Mouse (Mus musculus) heart, embryonic 11.5 days (tissue): ENCODE data around the gene Nsmce1. TPM values are rescaled to one million over a fixed set of nuclear protein-coding genes. Genes with fewer than 3 reads are reported as not detected.

Experiments used
- ATAC-seq: fragments of 200-750 bp; cut with Nextera tagmentation; replicated peaks from 2 replicates; pipeline ENCODE4 v1.8.0; 2017; ENCODE audit warnings: moderate library complexity; ENCODE audit not compliant: insufficient number of reproducible peaks, low FRiP score, low TSS enrichment
- H3K27ac ChIP-seq: fragments of 300-500 bp; sonication (generic); 2 replicates; pipeline ENCODE4 v1.5.1; 2014; ENCODE audit warnings: mild to moderate bottlenecking, low read depth, low read length
- H3K27me3 ChIP-seq: fragments of 300-500 bp; sonication (generic); 2 replicates; pipeline ENCODE4 v1.6.1; 2014; ENCODE audit warnings: mild to moderate bottlenecking, low read length, mixed read lengths; ENCODE audit not compliant: control insufficient read depth, insufficient read depth
- H3K36me3 ChIP-seq: fragments of 300-500 bp; sonication (generic); 2 replicates; pipeline ENCODE4 v1.6.1; 2014; ENCODE audit warnings: mild to moderate bottlenecking, low read length, moderate library complexity, mixed read lengths; ENCODE audit not compliant: control insufficient read depth, insufficient read depth
- H3K4me1 ChIP-seq: fragments of 300-500 bp; sonication (generic); 2 replicates; pipeline ENCODE4 v1.6.1; 2014; ENCODE audit warnings: low read length; ENCODE audit not compliant: control insufficient read depth, insufficient read depth
- H3K4me2 ChIP-seq: fragments of 300-500 bp; sonication (generic); 2 replicates; pipeline ENCODE4 v1.6.1; 2014; ENCODE audit warnings: mild to moderate bottlenecking, moderate library complexity
- H3K4me3 ChIP-seq: fragments of 300-500 bp; sonication (generic); 2 replicates; pipeline ENCODE4 v1.5.1; 2014; ENCODE audit warnings: low read depth, low read length
- H3K9ac ChIP-seq: fragments of 300-500 bp; sonication (generic); 2 replicates; pipeline ENCODE4 v1.6.1; 2014; ENCODE audit warnings: mild to moderate bottlenecking, low read depth, low read length, moderate library complexity
- H3K9me3 ChIP-seq: fragments of 300-500 bp; sonication (generic); replicated peaks from 2 replicates; pipeline ENCODE4 v1.6.1; 2016; ENCODE audit warnings: low read length; ENCODE audit not compliant: control insufficient read depth
- WGBS: fragments of 180-500 bp; shearing (Covaris S2); extraction: QIAGEN DNeasy Blood & Tissue Kit; methylation state at CpG from one replicate; pipeline ENCODE4 v1.1.7; 2014; ENCODE audit not compliant: insufficient replicate concordance; 5-methylcytosine and 5-hydroxymethylcytosine counted together
- polyA plus RNA-seq: library from polyadenylated mRNA; unstranded; fragments of >200 nt; fragmentation: Nextera tagmentation; extraction: Ambion mirVana; gene quantifications from 2 replicates; pipeline ENCODE4 v1.2.1, GENCODE M21; 2014

The Nsmce1 gene
- polyA plus RNA-seq, 1 experiment from 2014 or later = 111 TPM

- WGBS = 65% methylated on average over 2 of the region's 2 CpGs
- ATAC-seq = no peak
- H3K9ac ChIP-seq = no peak overlapping the region
- H3K9me3 ChIP-seq = no peaks in the 10 kb centered on the region
- no peaks in the 10 kb centered on the region; the same call in 1 of the 2 replicates for H3K36me3 ChIP-seq
- H3K27me3 ChIP-seq = no peaks in the 10 kb centered on the region
- no peak overlapping the region for H3K27ac ChIP-seq
- no peaks in the 10 kb centered on the region for H3K4me1 ChIP-seq
- no peak overlapping the region for H3K4me2 ChIP-seq
- no peak overlapping the region for H3K4me3 ChIP-seq
Measured at GRCm38 (mm10) chr7:125421911-125422310, 69.5 kb downstream of the Nsmce1 start.

GRCm38 (mm10) chr7:125420190-125420589 is 71.2 kb downstream of the Nsmce1 start:
- no peak overlapping the region for H3K27ac ChIP-seq
- H3K4me3 ChIP-seq = no peak overlapping the region
- no peaks in the 10 kb centered on the region; the same call in 1 of the 2 replicates for H3K36me3 ChIP-seq
- no peaks in the 10 kb centered on the region for H3K4me1 ChIP-seq
- no peak for ATAC-seq
- no peaks in the 10 kb centered on the region for H3K9me3 ChIP-seq
- 51% methylated on average over 2 of the region's 2 CpGs for WGBS
- no peak overlapping the region for H3K9ac ChIP-seq
- H3K4me2 ChIP-seq = no peak overlapping the region
- no peaks in the 10 kb centered on the region for H3K27me3 ChIP-seq

- 23% methylated on average over 3 of the region's 3 CpGs for WGBS
- Histone ChIP-seq H3K4me1 (no peaks in the 10 kb centered on the region), H3K4me2 (no peak overlapping the region), H3K9me3 (no peaks in the 10 kb centered on the region), H3K9ac (no peak overlapping the region), H3K36me3 (no peaks in the 10 kb centered on the region; the same call in 1 of the 2 replicates), H3K27ac (no peak overlapping the region), H3K4me3 (no peak overlapping the region), H3K27me3 (0 out of 2 replicates have a peak, but pooled peaks cover 3% of the 10 kb centered on the region)
- ATAC-seq = 0 out of 2 replicates have a peak, but pooled peaks have one; percentile 50
Measured at GRCm38 (mm10) chr7:125418413-125418812, 73.0 kb downstream of the Nsmce1 start.

Other genes starting within 250 kb of the Nsmce1 start
- gene Kdm8, start 46.9 kb downstream of the Nsmce1 start, polyA plus RNA-seq = 7.8 and 7.9 TPM in 2 replicates
- 1.5 and 1.6 TPM in 2 replicates for gene Il4ra, start 60.5 kb upstream of the Nsmce1 start, polyA plus RNA-seq
- 0.10 TPM in 1 of 2 replicates, not detected in the other for gene Il21r, start 111.8 kb upstream of the Nsmce1 start, polyA plus RNA-seq
- 32.1 and 33.2 TPM in 2 replicates for gene Gtf3c1, start 216.2 kb upstream of the Nsmce1 start, polyA plus RNA-seq
- gene D430042O09Rik, start 216.3 kb upstream of the Nsmce1 start, polyA plus RNA-seq = 8.7 and 9.4 TPM in 2 replicates